Mouse (Mus musculus) olfactory bulb, adult 2 months (tissue): ENCODE measurements around the gene Rhbdl1. TPM values are rescaled to one million over a fixed set of nuclear protein-coding genes. Genes with fewer than 3 reads are reported as not detected.

Experiments
- H3K27ac ChIP-seq: fragments of 200-500 bp; 2 replicates; pipeline ENCODE4 v1.5.1; 2012; ENCODE audit warnings: low read depth, low read length; ENCODE audit not compliant: insufficient read depth
- H3K4me1 ChIP-seq: fragments of 200-500 bp; 2 replicates; pipeline ENCODE4 v1.6.1; 2012; ENCODE audit warnings: low read length; ENCODE audit not compliant: control insufficient read depth, insufficient read depth
- H3K4me3 ChIP-seq: fragments of 200-500 bp; 2 replicates; pipeline ENCODE4 v1.5.1; 2012; ENCODE audit warnings: mild to moderate bottlenecking, low read depth, low read length, moderate library complexity; ENCODE audit not compliant: insufficient read depth
- CTCF ChIP-seq: fragments of 200-500 bp; IDR thresholded peaks from 2 replicates; pipeline ENCODE4 v1.5.1; 2012; ENCODE audit warnings: low read depth, mild to moderate bottlenecking, low read length, moderate library complexity; ENCODE audit not compliant: insufficient read depth
- POLR2A ChIP-seq: fragments of 200-500 bp; IDR thresholded peaks from 2 replicates; pipeline ENCODE4 v1.6.1; 2012; ENCODE audit warnings: mild to moderate bottlenecking, low read depth, low read length, moderate library complexity; ENCODE audit not compliant: insufficient read depth
- WGBS: fragments of 180-500 bp; shearing (Covaris S2); methylation state at CpG from one replicate; pipeline ENCODE4 v1.1.7; 2018; 5-methylcytosine and 5-hydroxymethylcytosine counted together
- polyA plus RNA-seq: library from polyadenylated mRNA; stranded (reverse); fragments of >200 nt; gene quantifications from 2 replicates; pipeline ENCODE4 v1.2.4, GENCODE M21; 2012; ENCODE audit warnings: low replicate concordance; ENCODE audit not compliant: missing spikeins, insufficient read depth, insufficient read length

Rhbdl1 gene
- polyA plus RNA-seq, 1 experiment = not detected

- no peak for TF ChIP-seq POLR2A
- TF ChIP-seq CTCF = no peak
- Histone ChIP-seq H3K27ac (peak overlapping the region; percentile 74), H3K4me3 (peak overlapping the region; percentile 58), H3K4me1 (peaks cover 53% of the 10 kb centered on the region)
- WGBS = 8% methylated on average over 23 of the region's 23 CpGs
Observed at GRCm38 (mm10) chr17:25836397-25837075, 559 bp downstream of the Rhbdl1 start.

GRCm38 (mm10) chr17:25835816-25836215, 1.3 kb downstream of the Rhbdl1 start:
- Histone ChIP-seq H3K27ac (peak overlapping the region; percentile 74; the same call in 1 of the 2 replicates), H3K4me3 (peak overlapping the region; percentile 58)

GRCm38 (mm10) chr17:25835301-25835700, 1.8 kb downstream of the Rhbdl1 start:
- peaks cover 65% of the 10 kb centered on the region for H3K4me1 ChIP-seq
- 97% methylated on average over 7 of the region's 7 CpGs for WGBS
- TF ChIP-seq CTCF (no peak), POLR2A (no peak)
- no peak overlapping the region for H3K27ac ChIP-seq
- peak overlapping the region; percentile 81; the same call in 1 of the 2 replicates for H3K4me3 ChIP-seq

More at GRCm38 (mm10) chr17:25835816-25836215, 1.3 kb downstream of the Rhbdl1 start:
- WGBS = 89% methylated on average over 16 of the region's 16 CpGs
- no peak for TF ChIP-seq CTCF
- no peak for TF ChIP-seq POLR2A
- peaks cover 60% of the 10 kb centered on the region for H3K4me1 ChIP-seq

- Histone ChIP-seq H3K4me3 (peak overlapping the region; percentile 81), H3K27ac (no peak overlapping the region), H3K4me1 (peaks cover 67% of the 10 kb centered on the region)
- WGBS = 80% methylated on average over 12 of the region's 12 CpGs
- no peak for TF ChIP-seq CTCF
- no peak for TF ChIP-seq POLR2A
Observed at GRCm38 (mm10) chr17:25834595-25835222, 2.4 kb downstream of the Rhbdl1 start.

- Histone ChIP-seq H3K27ac (peak overlapping the region; percentile 97), H3K4me3 (peak overlapping the region; percentile 81), H3K4me1 (peaks cover 69% of the 10 kb centered on the region)
- TF ChIP-seq POLR2A = no peak
- TF ChIP-seq CTCF = no peak
- 26% methylated on average over 6 of the region's 6 CpGs for whole genome bisulfite sequencing
Observed at GRCm38 (mm10) chr17:25833961-25834594, 3.0 kb downstream of the Rhbdl1 start.

GRCm38 (mm10) chr17:25833291-25833663, 3.8 kb downstream of the Rhbdl1 start, which contains the start of gene Stub1:
TSS of gene Stub1 (minus strand) at chr17:25833404.
- H3K27ac ChIP-seq = peak within 1 kb of the TSS; percentile 97
- TF ChIP-seq POLR2A = no peak
- TF ChIP-seq CTCF = no peak
- H3K4me3 ChIP-seq = peak within 1 kb of the TSS; percentile 81
- peaks cover 70% of the 10 kb centered on the region for H3K4me1 ChIP-seq
- WGBS = under 1% methylated on average over 24 of the region's 24 CpGs

- H3K4me1 ChIP-seq = peaks cover 70% of the 10 kb centered on the region
- WGBS = under 1% methylated on average over 76 of the region's 77 CpGs
Observed at GRCm38 (mm10) chr17:25832436-25833290, 4.4 kb downstream of the Rhbdl1 start.

More at GRCm38 (mm10) chr17:25832436-25833290, 4.4 kb downstream of the Rhbdl1 start:
- peak overlapping the region; percentile 97 for H3K27ac ChIP-seq
- TF ChIP-seq POLR2A (peak; percentile 89), CTCF (no peak)
- H3K4me3 ChIP-seq = peak overlapping the region; percentile 81
